Mouse (Mus musculus): ENCODE measurements around the gene Uap1l1.
A peak's percentile ranks its signal among the peaks of the same experiment; 100 is the strongest.

Gene Uap1l1

DNA sequence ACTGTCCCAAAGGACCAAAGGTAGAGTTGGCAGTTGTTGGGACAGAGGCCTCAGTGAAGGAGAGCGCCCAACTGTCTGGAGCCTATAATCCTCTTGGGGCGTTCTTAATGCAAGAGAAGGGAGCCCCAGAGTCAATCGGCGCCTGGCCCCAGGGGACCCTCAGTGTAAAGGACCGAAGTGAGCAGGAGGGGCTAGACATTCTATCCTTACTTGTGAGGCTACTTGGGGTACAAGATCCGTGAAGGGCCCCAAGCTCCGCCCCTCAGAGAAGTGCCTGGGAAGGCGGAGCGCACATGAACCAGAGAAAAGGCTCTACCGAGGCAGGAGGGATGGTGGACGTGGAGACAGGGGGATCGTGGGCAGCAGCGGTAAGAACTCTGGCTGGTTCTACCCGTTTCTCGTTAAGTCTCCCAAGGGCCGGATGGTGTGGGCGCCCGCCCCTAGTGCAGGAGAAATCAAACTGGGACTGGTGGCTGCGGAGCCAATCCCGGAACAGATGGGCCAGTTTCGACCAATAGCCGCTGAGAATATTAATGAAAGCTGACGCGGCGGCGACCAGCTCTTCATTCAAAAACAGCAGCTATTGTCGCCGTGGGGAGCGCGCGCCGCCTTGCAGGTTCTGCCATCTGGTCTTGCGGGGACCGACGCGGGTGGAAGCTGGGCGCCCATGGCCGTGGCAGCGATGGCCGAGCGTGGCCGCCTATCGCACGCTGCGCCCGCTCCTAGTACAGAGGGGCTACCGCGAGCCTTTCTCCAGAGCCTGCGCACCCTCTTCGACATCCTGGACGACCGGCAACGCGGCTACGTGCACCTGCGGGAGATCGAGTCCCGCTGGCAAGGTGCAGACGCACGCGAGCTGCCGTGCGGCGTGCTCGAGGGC is 6.5 kb upstream of the Uap1l1 start, which contains the start of gene Sapcd2:
Gene Sapcd2, plus strand, starts transcription at position 558 of the 880 bp plus-strand sequence.
- DNase-seq (ENCODE audit: low read depth, low spot score), result peak; percentile 71

DNA sequence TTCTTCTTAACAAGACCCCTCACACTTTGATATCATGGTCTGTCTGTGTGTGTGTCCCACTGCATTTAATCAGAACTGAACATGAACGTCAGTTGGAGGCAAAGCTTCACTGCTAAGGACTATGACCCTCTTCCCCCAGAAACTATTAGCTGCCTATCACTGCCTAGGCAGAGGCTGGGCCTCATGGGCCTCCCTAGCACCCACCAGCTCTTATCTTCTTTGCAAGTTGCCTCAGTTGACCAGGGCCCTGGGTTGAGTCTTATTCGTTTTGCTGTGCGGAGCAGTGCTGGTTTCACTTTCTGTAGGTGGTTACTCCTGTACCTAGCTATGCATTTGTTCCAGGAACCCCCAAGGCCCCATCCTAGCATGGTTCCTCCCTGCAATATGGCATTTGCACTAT is 4.5 kb upstream of the Uap1l1 start:
- no peak for DNase-seq (ENCODE audit: low read depth, low spot score)

DNA sequence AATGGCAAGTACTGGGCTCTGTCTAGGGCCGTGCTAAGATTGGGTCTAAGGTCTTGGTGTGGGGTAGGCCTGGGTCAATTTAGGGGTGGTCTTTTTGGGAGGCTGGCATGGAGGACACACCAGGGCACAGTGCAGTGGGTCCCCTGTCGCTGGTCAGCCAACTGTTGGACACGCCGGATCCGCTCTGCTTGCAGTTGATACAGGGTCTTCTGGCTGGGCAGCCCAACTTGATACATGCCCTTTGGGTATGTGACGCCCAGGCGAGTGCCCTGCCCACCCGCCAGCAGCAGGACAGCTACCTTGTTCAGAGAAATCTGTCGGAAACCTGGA is 756 bp downstream of the Uap1l1 start:
- no peak for DNase-seq (ENCODE audit: low read depth, low spot score)

DNA sequence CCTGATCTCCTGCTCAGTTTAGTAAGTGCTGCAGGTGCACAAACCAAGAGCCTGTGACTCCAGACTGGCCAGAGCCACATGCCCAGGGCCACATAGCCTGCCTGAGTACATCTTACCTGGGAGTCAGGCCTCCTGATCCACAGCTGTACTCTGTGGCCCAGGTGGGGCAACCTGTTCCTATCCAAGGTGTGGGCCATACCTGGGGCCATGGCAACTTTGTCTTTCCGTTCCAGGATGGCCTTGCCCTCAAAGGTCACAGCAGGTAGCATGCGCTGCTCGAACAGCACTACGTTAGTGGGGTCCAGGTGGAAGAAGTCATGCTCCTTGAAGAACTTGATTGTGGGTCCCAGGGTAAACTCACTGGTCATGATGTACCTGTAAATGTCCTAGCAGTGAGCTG is 1.2 kb downstream of the Uap1l1 start:
- DNase-seq (ENCODE audit: low read depth, low spot score), result no peak

DNA sequence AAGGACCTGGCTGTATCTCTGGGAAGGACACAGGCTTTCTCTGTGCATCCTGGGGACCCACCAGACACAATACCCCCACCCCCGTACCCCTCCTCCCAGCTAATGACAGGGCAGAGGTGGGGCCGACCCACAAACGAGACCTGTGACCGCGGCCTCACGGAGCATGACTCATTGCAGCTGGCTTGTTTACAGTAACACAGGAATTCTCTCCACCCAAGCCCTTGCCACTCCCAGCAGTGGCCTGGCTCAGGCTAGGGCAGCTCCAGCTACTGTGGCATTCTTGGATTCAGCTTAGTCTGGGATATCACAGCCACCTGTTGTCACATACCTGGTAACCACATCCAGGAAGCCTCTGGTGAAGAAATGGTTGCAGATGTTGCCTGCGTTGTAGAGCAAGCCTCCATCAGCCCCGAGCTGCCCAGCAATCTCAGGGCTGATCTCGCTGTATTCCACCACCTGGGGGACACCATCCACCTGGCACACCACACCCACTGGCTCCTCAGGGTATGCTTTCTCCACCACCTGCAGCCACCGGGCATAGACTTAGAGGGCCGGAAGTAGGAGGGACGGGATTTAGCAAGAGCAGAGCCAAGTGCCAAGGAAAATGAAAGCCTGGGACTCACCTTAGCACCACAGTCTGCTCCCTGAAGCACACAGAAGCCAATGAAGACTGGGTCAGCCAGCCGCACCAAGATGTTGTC is 1.9 kb downstream of the Uap1l1 start:
- no peak for DNase-seq (ENCODE audit: low read depth, low spot score)

DNA sequence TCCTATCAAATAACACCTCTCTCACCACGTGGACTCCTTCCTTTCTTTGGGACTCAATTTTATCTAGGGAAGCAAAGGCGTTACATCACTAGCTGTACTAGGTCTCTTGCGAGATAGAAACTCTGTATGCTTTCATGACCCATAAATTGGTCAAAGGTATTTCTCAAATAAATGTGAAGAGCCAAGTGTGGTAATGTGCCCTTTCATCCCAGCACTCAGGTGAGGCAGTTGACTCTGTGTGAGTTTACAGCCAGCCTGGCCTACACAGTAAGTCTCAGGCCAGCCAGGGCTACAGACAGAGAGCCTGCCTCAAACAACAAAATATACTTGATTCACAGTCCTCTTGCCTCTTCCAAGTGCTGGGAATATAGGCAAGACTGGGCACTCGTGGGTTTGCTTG is 5.6 kb downstream of the Uap1l1 start:
- DNase-seq (ENCODE audit: low read depth, low spot score), result no peak

DNA sequence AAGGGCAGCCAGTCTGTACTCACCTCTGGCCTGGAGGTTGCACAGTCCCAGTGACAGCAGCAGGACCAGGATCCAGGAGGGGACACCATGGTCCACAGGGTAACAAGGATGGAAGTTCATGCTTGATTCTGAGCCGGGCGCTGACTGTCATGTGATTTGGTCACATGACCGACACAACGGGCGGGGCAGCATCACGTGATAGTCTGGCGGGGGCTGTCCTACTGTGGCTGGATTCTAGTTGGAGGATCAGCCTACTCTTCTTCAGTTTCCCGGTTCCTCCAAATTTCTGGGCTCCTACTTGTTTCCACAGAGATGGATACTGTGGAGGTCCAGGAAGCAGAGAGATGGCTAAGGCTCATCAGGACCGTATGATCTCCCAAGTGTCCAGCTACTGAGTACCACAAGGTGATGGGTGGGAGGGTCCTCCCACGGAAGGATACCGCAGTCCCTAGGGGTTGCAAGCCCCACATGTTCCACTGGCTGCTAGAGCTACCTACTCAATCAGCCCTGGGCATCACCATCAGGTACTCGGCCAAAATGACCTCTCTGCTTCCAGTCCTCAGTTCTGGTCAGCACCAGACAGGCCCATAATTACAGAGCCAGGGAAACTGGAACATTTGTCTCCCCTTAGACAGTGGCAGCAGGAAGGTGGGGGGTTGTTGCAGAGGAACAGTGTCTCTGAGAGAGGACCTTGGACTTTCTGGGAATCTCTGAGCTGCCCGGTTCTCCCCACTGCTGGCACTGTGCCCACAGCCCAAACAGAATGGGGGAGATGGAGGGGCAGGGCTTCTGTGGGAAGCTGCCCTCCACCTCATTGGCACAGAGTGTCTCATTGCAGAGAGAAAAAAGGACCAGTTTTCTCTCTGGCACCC is 9.0 kb downstream of the Uap1l1 start, which contains the start of gene Dpp7:
Gene Dpp7, minus strand, starts transcription at position 152 of the 872 bp plus-strand sequence.
- DNase-seq (ENCODE audit: low read depth, low spot score), result peak; percentile 84

DNA sequence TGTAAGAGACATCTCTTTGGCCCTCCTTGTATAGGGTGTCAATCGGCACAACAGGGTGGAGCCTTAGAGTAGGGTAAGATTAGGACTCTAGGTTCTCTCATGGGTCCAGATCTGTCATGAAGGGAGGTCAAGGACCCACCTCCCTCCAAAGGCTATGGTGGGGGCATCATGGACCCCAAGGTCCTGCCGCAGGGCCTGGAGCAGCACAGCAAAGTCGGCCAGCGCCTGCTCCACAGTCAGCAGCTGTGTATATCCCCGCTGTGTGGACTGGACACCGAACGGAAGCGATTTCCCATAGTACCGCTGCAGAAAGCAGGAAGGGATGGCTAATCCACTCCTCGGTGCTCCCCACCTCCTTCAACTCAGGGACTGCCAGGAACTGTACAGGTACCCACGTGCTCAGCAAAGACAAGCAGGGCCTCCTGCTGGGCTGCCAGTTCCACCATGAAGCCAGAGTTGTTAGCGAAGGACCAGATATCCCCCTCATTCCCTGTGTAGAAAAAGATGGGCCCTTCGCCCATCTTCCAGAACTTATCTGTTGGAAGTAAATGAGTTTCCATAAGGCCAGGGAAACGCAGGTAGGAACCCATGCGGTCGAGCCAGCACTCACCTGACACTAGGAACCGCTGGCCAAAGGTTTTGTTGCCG is 9.9 kb downstream of the Uap1l1 start:
- no peak for DNase-seq (ENCODE audit: low read depth, low spot score)

DNA sequence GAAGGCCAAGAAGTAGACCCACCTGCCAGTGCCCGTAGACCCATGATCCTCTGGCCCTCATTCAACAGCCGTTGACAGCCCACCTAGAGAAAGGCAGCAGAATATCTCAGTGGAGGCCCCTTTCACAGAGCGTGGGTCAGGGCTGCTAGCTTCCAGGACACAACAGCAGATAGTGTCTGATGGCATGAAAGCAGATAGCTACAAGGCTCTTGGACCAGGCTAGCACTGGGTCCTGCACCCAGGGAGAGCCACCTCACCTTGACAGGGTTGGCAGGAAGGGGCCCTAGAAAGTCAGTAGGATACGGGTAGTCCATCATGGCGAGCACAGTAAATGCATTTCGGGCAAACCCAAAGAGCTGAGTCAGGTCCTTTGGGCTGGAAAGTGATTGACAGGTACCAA is 11.3 kb downstream of the Uap1l1 start:
- no peak for DNase-seq (ENCODE audit: low read depth, low spot score)

DNA sequence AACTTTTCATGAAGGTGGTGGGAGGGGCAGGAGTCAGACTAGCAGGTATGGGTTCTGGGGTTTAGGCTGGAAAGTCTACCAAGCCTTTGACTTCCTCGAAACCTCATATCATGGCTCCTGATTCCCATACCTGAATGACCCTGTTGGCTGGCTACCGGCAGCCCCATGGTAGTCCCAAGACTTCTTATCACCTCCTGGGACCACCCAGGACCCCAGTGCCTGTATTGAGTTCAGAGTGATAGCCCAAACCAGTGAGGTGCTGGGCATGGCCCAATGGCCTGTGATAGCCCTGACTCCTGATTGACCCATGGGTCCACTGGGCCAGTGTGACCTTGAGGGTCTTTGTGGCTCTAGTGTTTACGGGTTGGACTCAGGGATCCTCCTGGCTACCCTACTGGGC is 14.8 kb downstream of the Uap1l1 start:
- no peak for DNase-seq (ENCODE audit: low read depth, low spot score)

DNA sequence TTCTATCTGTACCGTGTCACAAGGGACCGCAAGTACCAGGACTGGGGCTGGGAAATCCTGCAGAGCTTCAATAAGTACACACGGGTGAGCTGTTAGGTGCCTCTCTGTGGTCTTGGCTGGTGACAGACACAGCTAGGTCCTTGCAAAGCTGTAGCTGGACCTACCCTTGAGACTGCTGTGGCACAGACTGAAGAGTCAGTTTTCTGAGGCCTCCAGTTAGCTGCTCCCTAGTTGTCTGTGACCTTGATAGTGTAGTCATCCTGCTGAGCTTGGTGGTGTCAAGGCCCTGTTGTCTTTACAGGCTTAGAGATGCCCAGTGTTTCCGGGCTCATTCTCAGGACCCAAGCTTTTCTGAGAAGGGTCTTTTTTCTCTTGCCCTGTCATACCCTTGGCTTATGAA is 16.0 kb downstream of the Uap1l1 start:
- DNase-seq (ENCODE audit: low read depth, low spot score), result no peak

DNA sequence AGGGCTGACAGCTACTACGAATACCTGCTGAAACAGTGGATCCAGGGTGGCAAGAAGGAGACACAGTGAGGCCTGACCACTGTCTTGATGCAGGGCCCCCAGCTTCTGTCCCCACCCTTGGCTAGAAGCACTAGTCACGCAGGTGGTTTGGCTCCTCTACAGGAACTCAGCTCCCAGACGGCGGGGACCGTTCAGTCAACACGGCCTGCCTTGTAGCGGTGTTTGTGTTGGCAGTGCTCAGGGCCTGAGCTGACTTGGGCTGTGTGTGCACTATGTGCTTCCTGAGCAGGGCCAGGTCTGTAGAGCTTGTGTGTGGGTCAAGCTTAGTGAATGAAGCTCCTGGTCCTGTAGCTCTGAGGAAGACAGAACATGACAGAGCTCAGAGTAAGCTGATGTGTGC is 17.3 kb downstream of the Uap1l1 start:
- DNase-seq (ENCODE audit: low read depth, low spot score), result no peak

DNA sequence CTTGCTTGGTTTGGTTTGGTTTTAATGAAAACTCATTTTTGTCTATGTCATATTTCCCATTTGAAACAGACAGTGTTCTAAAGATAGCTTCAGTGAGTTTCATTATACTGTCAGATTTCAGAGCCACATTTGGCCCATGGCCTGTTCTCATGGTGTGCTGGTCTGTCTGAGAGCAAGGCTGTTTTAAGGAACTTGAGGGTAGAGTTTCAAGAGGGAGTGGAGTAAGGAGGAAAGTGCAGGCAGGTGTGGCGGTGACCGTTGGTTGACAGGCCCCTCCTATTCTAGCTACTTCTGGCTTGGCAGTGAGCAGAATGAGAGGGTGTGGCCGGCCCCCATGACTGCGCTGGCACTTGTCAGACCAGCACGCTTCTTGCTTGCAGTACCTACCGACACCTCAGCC is 27.2 kb downstream of the Uap1l1 start:
- DNase-seq (ENCODE audit: low read depth, low spot score), result no peak

DNA sequence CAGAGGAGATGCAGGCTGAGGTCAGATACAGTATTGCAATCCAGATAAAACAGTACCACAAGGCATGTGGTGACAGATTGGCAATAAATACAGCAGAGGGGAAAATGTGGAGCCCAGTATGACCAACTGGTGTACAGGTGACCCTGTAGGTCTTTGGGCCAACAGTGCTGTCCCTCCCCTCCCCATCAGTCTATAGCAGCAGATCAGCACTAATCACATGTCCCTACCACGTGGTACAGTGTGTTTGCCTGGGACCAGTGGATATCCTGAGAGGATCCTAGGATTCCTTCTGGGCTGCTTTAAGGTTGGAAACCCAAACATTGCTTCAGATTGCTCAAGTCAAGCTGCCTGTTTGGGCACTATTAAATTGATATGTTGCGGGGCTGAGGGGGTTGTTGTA is 31.9 kb downstream of the Uap1l1 start:
- DNase-seq (ENCODE audit: low read depth, low spot score), result no peak

DNA sequence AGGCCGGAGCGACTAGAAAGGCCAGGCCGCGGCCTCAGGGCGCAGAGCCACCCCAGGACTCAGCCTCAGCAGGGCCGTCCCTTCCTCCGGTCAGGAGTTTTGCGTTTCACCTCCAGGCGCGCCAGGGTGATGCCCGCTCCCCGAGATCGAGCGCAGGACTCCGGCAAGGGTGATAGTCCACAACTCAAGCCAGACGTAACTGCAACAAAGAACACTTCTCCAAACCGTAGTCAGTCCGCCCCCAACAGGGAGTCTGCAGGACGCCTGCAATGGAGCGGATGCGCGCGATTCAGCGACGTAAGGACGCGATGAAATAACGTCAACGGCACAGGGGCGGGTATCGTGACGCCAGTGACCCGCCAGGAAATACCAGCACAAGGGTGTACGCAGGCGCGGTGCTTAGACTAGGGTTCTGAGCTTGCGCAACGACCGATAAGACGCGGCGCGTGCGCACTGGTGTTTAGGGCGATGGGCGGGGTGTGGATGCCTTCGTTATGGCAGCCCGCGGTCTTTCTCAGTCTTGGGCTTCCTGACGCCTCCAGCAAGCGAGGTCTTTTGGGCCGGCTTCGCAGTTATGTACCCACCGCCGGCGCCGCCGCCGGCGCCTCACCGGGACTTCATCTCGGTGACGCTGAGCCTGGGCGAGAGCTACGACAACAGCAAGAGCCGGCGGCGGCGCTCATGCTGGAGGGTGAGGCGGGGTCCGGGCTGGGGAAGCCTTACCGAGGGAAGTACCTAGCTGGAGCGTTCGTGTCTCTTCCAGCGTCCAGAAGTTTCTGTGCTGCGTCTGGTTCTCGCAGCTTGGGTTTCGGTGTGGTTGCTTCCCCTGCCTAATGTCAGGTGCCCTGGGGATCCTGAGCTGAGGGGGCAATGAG is 33.0 kb downstream of the Uap1l1 start, which contains the start of gene Man1b1:
Gene Man1b1, plus strand, starts transcription at position 53 of the 875 bp plus-strand sequence.
- peak; percentile 99 for DNase-seq (ENCODE audit: low read depth, low spot score)

DNA sequence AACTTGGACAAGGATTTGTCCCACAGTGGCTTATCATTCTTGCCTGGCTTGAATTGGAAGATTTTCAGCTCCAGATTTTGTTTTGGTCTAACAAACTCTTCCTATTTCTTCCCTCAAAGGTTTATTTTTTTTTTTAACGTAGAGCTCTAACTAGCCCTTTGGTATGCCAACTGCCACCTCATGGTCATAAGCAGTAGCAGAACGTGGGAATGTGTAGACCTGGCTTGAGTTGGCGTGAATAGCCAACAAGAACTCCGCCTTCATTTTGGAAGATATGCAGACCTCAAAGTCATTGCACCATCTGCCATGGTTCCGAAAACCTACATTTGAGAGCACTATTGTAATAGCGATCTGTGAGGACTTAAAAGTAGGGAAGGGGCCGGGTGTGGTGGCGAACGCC is 34.0 kb downstream of the Uap1l1 start:
- DNase-seq (ENCODE audit: low read depth, low spot score), result no peak

DNA sequence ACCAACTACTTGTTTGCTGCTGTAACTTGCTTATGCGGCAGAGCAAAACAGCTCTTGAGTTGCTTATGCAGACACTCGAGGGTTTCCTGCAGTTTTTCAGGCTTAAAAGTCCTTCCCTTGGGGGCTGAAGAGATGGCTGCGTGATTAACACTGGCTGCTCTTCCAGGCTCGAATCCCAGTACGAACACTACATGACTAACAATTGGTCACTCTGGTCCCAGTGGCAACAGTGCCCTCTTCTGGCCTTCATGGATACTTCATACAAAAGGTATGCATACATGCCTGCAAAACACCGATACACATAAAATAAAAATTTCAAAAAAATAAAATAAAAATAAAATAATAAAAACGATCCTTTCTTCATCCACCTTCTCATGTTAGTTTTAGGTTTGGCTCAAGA is 37.0 kb downstream of the Uap1l1 start:
- DNase-seq (ENCODE audit: low read depth, low spot score), result no peak

DNA sequence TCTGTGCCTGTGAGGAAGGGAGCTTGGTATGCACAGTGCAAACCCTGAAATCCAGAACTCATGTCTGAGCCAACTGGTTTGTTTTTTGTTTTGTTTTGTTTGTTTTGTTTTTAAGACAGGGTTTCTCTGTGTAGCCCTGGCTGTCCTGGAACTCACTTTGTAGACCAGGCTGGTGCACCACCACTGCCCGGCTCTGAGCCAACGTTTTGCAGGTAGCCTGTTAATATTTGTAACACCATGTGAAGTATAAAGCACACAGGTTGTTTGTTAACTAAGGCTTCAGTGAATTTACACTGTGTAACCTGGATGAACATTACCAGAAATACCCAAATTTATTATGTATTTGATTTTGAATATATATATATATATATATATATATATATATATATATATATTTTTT is 39.4 kb downstream of the Uap1l1 start:
- no peak for DNase-seq (ENCODE audit: low read depth, low spot score)

DNA sequence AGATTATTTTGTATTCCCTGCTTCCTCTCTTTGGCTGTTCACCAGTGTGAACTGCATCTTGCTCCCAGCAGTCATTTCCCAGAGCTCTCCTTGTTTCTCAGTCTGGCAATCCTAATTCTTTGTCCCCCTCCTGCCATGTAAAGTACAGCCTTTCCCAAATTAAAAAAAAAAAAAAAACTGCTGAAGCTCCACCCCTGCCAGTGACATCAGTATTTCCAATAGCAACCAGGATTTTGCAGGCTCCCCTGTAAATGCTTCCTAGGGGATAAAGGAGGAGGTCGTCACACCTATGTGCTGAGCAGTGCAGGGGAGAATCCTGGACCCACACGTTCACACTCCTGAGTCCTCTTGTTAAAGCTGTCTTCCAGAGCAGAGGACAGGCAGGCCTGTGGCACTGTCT is 45.4 kb downstream of the Uap1l1 start:
- no peak for DNase-seq (ENCODE audit: low read depth, low spot score)

DNA sequence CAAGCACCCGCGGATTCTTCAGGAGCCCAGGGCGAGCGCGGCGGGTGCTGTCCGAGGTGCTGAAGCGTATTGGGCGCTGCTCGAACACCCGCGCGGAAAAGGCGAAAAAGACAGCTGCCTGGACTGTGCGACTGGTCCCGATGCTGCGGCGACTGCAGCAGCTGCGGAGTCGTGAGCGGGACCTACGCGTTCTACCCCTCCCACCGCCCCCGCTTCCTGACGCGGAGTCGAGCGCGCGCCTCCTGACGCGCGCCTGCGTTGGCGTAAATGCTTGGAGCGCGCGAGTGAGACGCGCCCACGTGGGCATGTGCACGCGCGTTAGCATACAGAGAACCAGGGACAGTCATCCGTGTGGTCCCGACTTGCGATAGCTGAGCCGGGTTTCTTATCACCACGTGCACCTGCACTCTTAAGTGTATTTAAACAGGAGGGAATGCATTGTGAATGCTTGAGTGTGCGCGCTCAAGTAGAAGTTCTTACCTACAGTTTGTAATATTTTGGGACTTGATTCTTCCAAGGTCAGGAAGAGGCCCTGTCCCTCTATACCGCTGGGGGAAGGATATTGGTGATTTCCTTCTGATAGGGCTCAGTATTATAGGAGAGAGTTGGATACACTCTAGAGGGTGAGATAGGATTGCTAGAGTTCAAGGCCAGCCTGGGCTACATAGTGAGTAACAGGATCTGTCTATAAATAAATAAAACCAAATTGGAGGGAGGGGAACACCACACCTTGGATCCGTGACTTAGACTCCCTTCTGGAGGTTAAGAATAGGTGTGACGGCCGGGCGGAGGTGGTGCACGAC is 46.3 kb downstream of the Uap1l1 start, which contains the start of gene Grin1:
Gene Grin1, minus strand, starts transcription at position 217 of the 803 bp plus-strand sequence.
- no peak for DNase-seq (ENCODE audit: low read depth, low spot score)

All from skeletal muscle tissue, adult 2 months (tissue).